Mouse (Mus musculus): ENCODE results near the gene Gm9936. TPM values are rescaled to one million over a fixed set of nuclear protein-coding genes. Genes with fewer than 3 reads are reported as not detected.
A peak's percentile ranks its signal among the peaks of the same experiment; 100 is the strongest.
"Not testable (repeated sequence)": the region's sequence is repeated elsewhere in the genome, so short reads cannot be mapped to it uniquely, and the experiment has no call there.

Gene Gm9936
- total RNA-seq, 2 experiments from 2014 or later: not detected

DNA sequence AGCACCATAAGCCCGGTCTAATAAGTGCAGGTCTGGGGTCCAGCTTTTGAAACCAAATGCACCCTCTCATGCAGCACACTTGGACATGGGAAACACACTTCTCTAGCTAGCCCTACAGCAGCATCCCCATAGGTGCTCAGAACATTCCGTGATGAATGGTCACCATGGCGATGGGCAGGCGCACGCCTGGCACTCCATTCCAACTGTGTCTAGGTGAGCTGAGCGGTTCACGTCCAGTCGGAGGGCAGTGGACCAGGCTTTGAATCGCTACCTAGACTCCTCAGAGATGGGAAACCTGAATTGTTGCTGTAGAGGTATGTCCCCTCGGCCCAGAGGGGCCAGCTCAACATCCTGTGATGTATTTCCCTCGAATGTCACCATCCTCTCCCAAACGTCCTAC, 6.8 kb upstream of the Gm9936 start:
- intact Hi-C loops (cut with DNase I): no loop called here
- Histone ChIP-seq H3K27ac (no peak overlapping the region), H3K4me3 (no peak overlapping the region)
- TF ChIP-seq CTCF (IDR thresholded peaks at IDR 0.05): no peak
- DNase-seq: no peak

GRCm38 (mm10) chr5:114864813-114865212, 6.3 kb upstream of the Gm9936 start:
- H3K4me3 ChIP-seq: no peak overlapping the region
- no peak for TF ChIP-seq CTCF (IDR thresholded peaks at IDR 0.05)
- intact Hi-C loops (cut with DNase I): no loop called here
- no peak overlapping the region for H3K27ac ChIP-seq
- DNase-seq: no peak

GRCm38 (mm10) chr5:114861730-114862129, 3.2 kb upstream of the Gm9936 start:
- intact Hi-C loops (cut with DNase I): no loop called here
- Histone ChIP-seq H3K27ac (no peak overlapping the region), H3K4me3 (no peak overlapping the region)
- no peak for TF ChIP-seq CTCF (IDR thresholded peaks at IDR 0.05)
- no peak for DNase-seq

GRCm38 (mm10) chr5:114859253-114859652, 771 bp upstream of the Gm9936 start:
- Histone ChIP-seq H3K27ac (no peak overlapping the region), H3K4me3 (peak overlapping the region; percentile 50)
- peak; percentile 73 for DNase-seq
- intact Hi-C loops (cut with DNase I): no loop called here
- peak; percentile 80 for TF ChIP-seq CTCF (IDR thresholded peaks at IDR 0.05)

GRCm38 (mm10) chr5:114853364-114853763, 5.1 kb downstream of the Gm9936 start, which contains the start of gene 4930519G04Rik:
TSS of gene 4930519G04Rik (plus strand) at chr5:114853664.
- H3K4me3 ChIP-seq; H3K27ac ChIP-seq; intact Hi-C loops (cut with DNase I); DNase-seq: not testable (repeated sequence)

GRCm38 (mm10) chr5:114851565-114852236, 6.8 kb downstream of the Gm9936 start:
- Histone ChIP-seq H3K27ac (no peak overlapping the region), H3K4me3 (no peak overlapping the region)
- intact Hi-C loops (cut with DNase I): no loop called here
- TF ChIP-seq CTCF (IDR thresholded peaks at IDR 0.05): no peak
- no peak for DNase-seq

- DNase-seq; H3K4me3 ChIP-seq; H3K27ac ChIP-seq; intact Hi-C loops (cut with DNase I): not testable (repeated sequence)
Observed at GRCm38 (mm10) chr5:114844371-114844770, 14.1 kb downstream of the Gm9936 start.

DNA sequence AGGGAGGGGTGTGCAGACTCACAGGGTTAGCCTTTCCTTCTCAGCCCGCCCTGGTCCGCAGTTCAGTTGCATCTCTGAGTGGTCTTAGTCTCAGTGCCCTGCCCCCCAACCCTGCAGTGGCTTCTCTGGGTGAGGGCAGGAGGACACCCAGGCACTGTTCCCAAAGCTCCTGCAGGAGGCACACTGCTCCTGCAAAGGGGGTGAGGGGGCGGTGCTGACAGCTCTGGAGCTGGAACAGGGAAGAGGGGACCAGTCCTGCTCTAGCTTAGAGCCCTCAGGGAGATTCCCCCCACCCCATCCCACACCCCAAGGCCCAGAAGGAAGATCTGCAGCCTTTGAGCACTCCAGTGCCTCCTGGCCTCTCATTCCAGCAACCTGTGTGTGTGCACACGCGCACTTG, 15.8 kb downstream of the Gm9936 start:
- Histone ChIP-seq H3K27ac (no peak overlapping the region), H3K4me3 (no peak overlapping the region)
- intact Hi-C loops (cut with DNase I): no loop called here

GRCm38 (mm10) chr5:114842155-114842554, 16.3 kb downstream of the Gm9936 start:
- H3K4me3 ChIP-seq; intact Hi-C loops (cut with DNase I); DNase-seq; H3K27ac ChIP-seq: not testable (repeated sequence)

More for the DNA sequence above, 15.8 kb downstream of the Gm9936 start:
- DNase-seq: no peak
- no peak for TF ChIP-seq CTCF (IDR thresholded peaks at IDR 0.05)

- intact Hi-C loops (cut with DNase I); DNase-seq; H3K27ac ChIP-seq: not testable (repeated sequence)
Observed at GRCm38 (mm10) chr5:114840481-114840880, 18.0 kb downstream of the Gm9936 start.

GRCm38 (mm10) chr5:114836886-114837285, 21.6 kb downstream of the Gm9936 start:
- no peak overlapping the region for H3K4me3 ChIP-seq
- no peak for DNase-seq
- H3K27ac ChIP-seq: no peak overlapping the region
- intact Hi-C loops (cut with DNase I): no loop called here
- TF ChIP-seq CTCF (IDR thresholded peaks at IDR 0.05): no peak

More at GRCm38 (mm10) chr5:114840481-114840880, 18.0 kb downstream of the Gm9936 start:
- not testable (repeated sequence) for H3K4me3 ChIP-seq

DNA sequence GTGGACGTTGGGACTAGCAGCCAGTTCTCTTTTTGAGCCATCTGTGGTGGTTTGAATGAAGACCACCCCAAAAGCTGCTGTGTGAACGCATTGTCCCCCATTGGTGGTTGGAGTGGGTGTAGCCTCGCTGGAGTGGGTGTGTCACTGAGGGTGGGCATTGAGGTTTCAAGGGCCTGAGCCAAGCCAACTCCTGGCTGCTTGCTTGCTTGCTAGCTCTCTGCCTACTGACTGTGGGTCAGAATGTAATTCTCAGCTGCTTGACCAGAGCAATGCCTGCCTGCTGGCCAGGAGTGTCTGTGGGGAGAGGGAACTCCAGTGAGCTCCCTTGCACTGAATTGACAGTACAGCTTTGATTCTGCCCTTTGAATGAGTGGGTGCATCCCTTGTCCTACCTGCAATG, 28.7 kb downstream of the Gm9936 start:
- no peak for TF ChIP-seq CTCF (IDR thresholded peaks at IDR 0.05)
- intact Hi-C loops (cut with DNase I): no loop called here
- H3K4me3 ChIP-seq: no peak overlapping the region
- no peak overlapping the region for H3K27ac ChIP-seq
- DNase-seq: no peak

DNA sequence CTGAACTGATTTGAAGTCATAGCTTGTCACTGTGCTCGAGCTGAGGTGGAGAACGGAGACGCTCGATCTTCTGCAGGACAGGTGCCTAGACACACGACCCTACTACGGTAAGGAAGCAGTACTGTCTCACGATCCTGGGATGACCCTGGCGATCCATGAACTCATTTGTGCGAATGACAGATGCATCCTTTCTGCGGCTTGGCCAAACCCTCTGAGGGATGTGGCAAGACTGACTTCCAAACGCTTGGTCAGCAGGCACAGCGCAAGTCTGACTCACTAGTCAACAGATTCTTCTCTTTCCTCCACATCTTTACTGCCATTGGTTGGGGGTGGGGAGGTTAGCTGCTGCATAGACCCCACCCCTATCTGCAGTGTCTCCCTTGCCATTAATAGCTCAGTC, 31.1 kb downstream of the Gm9936 start:
- intact Hi-C loops (cut with DNase I): no loop called here
- no peak for TF ChIP-seq CTCF (IDR thresholded peaks at IDR 0.05)
- Histone ChIP-seq H3K27ac (no peak overlapping the region), H3K4me3 (no peak overlapping the region)
- DNase-seq: no peak

DNA sequence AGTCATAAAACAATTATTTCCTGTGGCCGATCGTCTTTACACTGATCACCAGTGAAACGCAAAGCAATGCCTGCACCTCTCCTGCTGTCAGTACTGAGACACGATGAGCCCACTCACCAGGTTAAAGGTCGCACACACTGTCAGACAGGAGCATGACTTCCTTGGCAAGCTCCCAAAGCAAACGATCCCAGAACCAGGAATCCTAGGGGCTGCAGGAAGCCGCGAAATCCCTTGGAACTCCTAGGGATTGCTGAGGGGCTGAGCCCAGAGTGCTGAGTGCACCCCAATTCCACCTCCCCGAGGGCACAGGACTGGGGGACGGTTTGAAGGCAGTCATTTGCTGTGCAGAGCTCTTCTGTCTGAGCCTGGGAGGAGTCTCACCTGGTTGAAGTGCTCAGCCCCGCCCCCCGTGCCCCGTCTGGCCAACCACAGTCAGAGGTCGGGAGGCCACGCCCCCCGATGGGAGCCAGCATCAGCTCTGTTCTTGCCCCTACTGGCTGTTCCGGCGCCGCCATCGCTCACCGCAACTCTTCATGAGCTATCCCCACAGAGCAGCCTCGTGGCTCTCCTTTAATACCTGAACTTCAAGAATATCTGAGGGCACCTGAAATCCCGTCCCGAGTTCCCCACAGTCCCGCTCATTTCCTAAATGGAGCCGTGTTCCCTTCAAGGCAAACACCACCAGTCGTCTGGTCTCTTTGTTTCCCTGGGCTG, 32.3 kb downstream of the Gm9936 start:
- peak overlapping the region; percentile 38 for H3K4me3 ChIP-seq
- intact Hi-C loops (cut with DNase I): no loop called here

More for the DNA sequence above, 32.3 kb downstream of the Gm9936 start:
- peak; percentile 53 for DNase-seq
- no peak for TF ChIP-seq CTCF (IDR thresholded peaks at IDR 0.05)
- H3K27ac ChIP-seq: no peak overlapping the region
